Comparison of ENCODE assay signal across 25 mouse cellular contexts in the genomic region with DNA sequence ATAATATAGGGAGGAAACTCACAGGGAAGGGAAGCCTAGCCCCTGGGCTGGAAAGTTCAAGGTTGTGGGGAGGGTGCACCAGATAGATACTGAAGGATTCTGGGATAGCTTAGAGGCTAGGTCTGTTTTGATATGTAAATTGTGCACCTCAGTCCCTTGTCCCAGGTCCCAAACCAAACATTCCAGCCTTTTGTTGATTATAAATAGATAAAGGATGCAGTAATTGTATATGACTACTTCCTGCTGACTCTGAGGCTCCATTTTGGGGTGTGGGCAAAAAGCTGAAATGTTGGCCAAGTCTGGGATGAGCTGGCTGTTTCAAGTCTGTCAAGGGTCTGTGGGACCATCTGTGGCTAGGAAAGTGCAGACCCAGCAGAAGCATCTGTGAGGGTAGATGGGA.
"Had no signal": no experiment of that assay in that cellular context is flagged by ENCODE, and none has a peak within 500 bp of the region (broad histone marks: within the 10 kb centered on the region; RNA-seq: fewer than 3 reads in every experiment).

No protein-coding gene starts in this region.

- H3K4me1 ChIP-seq: heart, embryonic 15.5 days; liver, embryonic 12.5 days had no signal

- ATAC-seq: hindbrain, postnatal 0 days; intestine, embryonic 16.5 days; liver, embryonic 12.5 days had no signal

- DNase-seq: gastrocnemius, postnatal 14 days; gastrocnemius, postnatal 36 days; heart, adult 18-20 months; heart, postnatal 14 days; kidney, adult 11 months; kidney, adult 2 months; kidney, adult 9 months; kidney, postnatal 14 days; kidney, postnatal 36 days; layer of hippocampus, adult 9-11 months; layer of hippocampus, postnatal 36 days; left cerebral cortex, postnatal 4 days had no signal

- H3K4me2 ChIP-seq: heart, embryonic 11.5 days; heart, embryonic 13.5 days; heart, embryonic 15.5 days; hindbrain, embryonic 13.5 days; hindbrain, embryonic 15.5 days; kidney, embryonic 15.5 days; limb, embryonic 13.5 days; limb, embryonic 15.5 days; liver, embryonic 12.5 days had no signal

- H3K27ac ChIP-seq: heart, embryonic 13.5 days; heart, embryonic 15.5 days; hindbrain, embryonic 13.5 days; hindbrain, embryonic 15.5 days; hindbrain, postnatal 0 days; kidney, embryonic 15.5 days; kidney, postnatal 0 days; limb, embryonic 13.5 days; limb, embryonic 15.5 days; liver, embryonic 12.5 days; liver, embryonic 14.5 days had no signal

- H3K9me3 ChIP-seq: heart, embryonic 15.5 days; hindbrain, embryonic 13.5 days; hindbrain, embryonic 15.5 days; kidney, embryonic 15.5 days; limb, embryonic 13.5 days; limb, embryonic 15.5 days; liver, embryonic 12.5 days had no signal

- H3K9ac ChIP-seq: heart, embryonic 13.5 days; heart, embryonic 15.5 days; hindbrain, embryonic 13.5 days; hindbrain, embryonic 15.5 days; kidney, embryonic 15.5 days; limb, embryonic 13.5 days; limb, embryonic 15.5 days; liver, embryonic 12.5 days; liver, embryonic 14.5 days had no signal

- H3K36me3 ChIP-seq: heart, embryonic 13.5 days; heart, embryonic 15.5 days; hindbrain, embryonic 13.5 days; hindbrain, embryonic 15.5 days; kidney, embryonic 15.5 days; limb, embryonic 13.5 days; limb, embryonic 15.5 days; liver, embryonic 12.5 days had no signal

- H3K4me3 ChIP-seq: heart, embryonic 13.5 days; heart, embryonic 15.5 days; hindbrain, embryonic 13.5 days; hindbrain, embryonic 15.5 days; kidney, embryonic 15.5 days; limb, embryonic 13.5 days; limb, embryonic 15.5 days; liver, embryonic 12.5 days had no signal

- H3K27me3 ChIP-seq: heart, embryonic 15.5 days; hindbrain, embryonic 13.5 days; hindbrain, embryonic 15.5 days; kidney, embryonic 15.5 days; limb, embryonic 13.5 days; limb, embryonic 15.5 days had no signal
